Mouse (Mus musculus) heart, adult 2 months (tissue): ENCODE data around the gene Slc30a6. TPM values are rescaled to one million over a fixed set of nuclear protein-coding genes. Genes with fewer than 3 reads are reported as not detected.
"Not testable (repeated sequence)": the region's sequence is repeated elsewhere in the genome, so short reads cannot be mapped to it uniquely, and the experiment has no call there.

Experiments
- DNase-seq, 2 experiments: peaks; one replicate each; pipeline ENCODE4 v3.0.0; 2021
- H3K27ac ChIP-seq: fragments of 200-600 bp; 2 replicates; pipeline ENCODE4 v1.8.1; 2022
- H3K27me3 ChIP-seq: fragments of 200-500 bp; 2 replicates; pipeline ENCODE4 v1.6.1; 2012; ENCODE audit warnings: mild to moderate bottlenecking, low read length, inconsistent platforms, mixed read lengths; ENCODE audit not compliant: control insufficient read depth, insufficient read depth
- H3K36me3 ChIP-seq: fragments of 200-500 bp; 2 replicates; pipeline ENCODE4 v1.6.1; 2012; ENCODE audit warnings: low read length, inconsistent platforms; ENCODE audit not compliant: control insufficient read depth, insufficient read depth
- H3K4me1 ChIP-seq: fragments of 200-500 bp; 2 replicates; pipeline ENCODE4 v1.6.1; 2011; ENCODE audit warnings: low read length; ENCODE audit not compliant: control insufficient read depth, insufficient read depth
- H3K4me3 ChIP-seq: fragments of 200-600 bp; 2 replicates; pipeline ENCODE4 v1.8.1; 2022
- H3K79me2 ChIP-seq: fragments of 200-500 bp; replicated peaks from 2 replicates; pipeline ENCODE4 v1.6.1; 2012; ENCODE audit warnings: mild to moderate bottlenecking, inconsistent platforms, low read length, moderate library complexity, mixed read lengths; ENCODE audit not compliant: control insufficient read depth, insufficient read depth
- H3K9ac ChIP-seq: fragments of 200-500 bp; 2 replicates; pipeline ENCODE4 v1.6.1; 2012; ENCODE audit warnings: low read depth, mild to moderate bottlenecking, control low read depth, inconsistent platforms, low read length, mixed read lengths
- CTCF ChIP-seq: fragments of 200-600 bp; IDR thresholded peaks from 2 replicates; pipeline ENCODE4 v1.8.1; 2022; ENCODE audit warnings: antibody characterized with exemption, mild to moderate bottlenecking, moderate library complexity
- EP300 ChIP-seq: fragments of 200-500 bp; IDR thresholded peaks from 2 replicates; pipeline ENCODE4 v1.6.1; 2011; ENCODE audit warnings: low read depth, low read length, control low read depth; ENCODE audit not compliant: insufficient read depth
- POLR2A ChIP-seq: fragments of 200-500 bp; IDR thresholded peaks from 2 replicates; pipeline ENCODE4 v1.6.1; 2011; ENCODE audit warnings: mild to moderate bottlenecking, low read depth, low read length, control low read depth; ENCODE audit not compliant: insufficient read depth
- WGBS: fragments of 180-500 bp; shearing (Covaris S2); methylation state at CpG from one replicate; pipeline ENCODE4 v1.1.7; 2018; 5-methylcytosine and 5-hydroxymethylcytosine counted together
- intact Hi-C: fragments of 180-260 bp; cut with DNase I; formaldehyde crosslinking; loops from one replicate; pipeline ENCODE4 v1.15.1; 2025
- polyA plus RNA-seq: library from polyadenylated mRNA; depleted of rRNA; stranded (reverse); fragments of >200 nt; gene quantifications from 2 replicates; pipeline ENCODE4 v1.2.3, GENCODE M21; 2012; rRNA removed
- total RNA-seq, 2 experiments: library from RNA; stranded (reverse); gene quantifications; 2 replicates each; pipeline ENCODE4 v1.2.3; 2021

Gene Slc30a6
- total and polyA plus RNA-seq, 3 experiments, result 9.2 to 14.6 (median 9.5) TPM

GRCm38 (mm10) chr17:74463510-74463909 lies 68.1 kb downstream of the Slc30a6 start:
- TF ChIP-seq CTCF (no peak), POLR2A (no peak), EP300 (no peak)
- no peak for DNase-seq
- H3K79me2 ChIP-seq, result no peaks in the 10 kb centered on the region

GRCm38 (mm10) chr17:74467981-74468380 lies 72.6 kb downstream of the Slc30a6 start:
- DNase-seq, intact Hi-C loops: not testable (repeated sequence)
- WGBS, result 79% methylated on average over 2 of the region's 2 CpGs

More at GRCm38 (mm10) chr17:74463510-74463909, 68.1 kb downstream of the Slc30a6 start:
- no peak overlapping the region for H3K27ac ChIP-seq
- H3K4me3 ChIP-seq, result no peak overlapping the region
- no peaks in the 10 kb centered on the region for H3K4me1 ChIP-seq
- H3K27me3 ChIP-seq, result no peaks in the 10 kb centered on the region
- intact Hi-C loops, result no loop called here
- H3K36me3 ChIP-seq, result no peaks in the 10 kb centered on the region
- H3K9ac ChIP-seq, result no peak overlapping the region

GRCm38 (mm10) chr17:74470133-74470532 lies 74.7 kb downstream of the Slc30a6 start:
- intact Hi-C loops, DNase-seq, H3K27me3 ChIP-seq, H3K36me3 ChIP-seq, H3K27ac ChIP-seq, H3K79me2 ChIP-seq, H3K4me3 ChIP-seq, H3K9ac ChIP-seq, H3K4me1 ChIP-seq: not testable (repeated sequence)
- WGBS, result 80% methylated on average over 6 of the region's 6 CpGs

More at GRCm38 (mm10) chr17:74467981-74468380, 72.6 kb downstream of the Slc30a6 start:
- not testable (repeated sequence) for H3K9ac ChIP-seq, H3K4me3 ChIP-seq, H3K4me1 ChIP-seq, H3K79me2 ChIP-seq, H3K36me3 ChIP-seq, H3K27ac ChIP-seq, H3K27me3 ChIP-seq

Other genes with a start within 250 kb of the Slc30a6 start
- gene Memo1, start 100.1 kb upstream of the Slc30a6 start, total RNA-seq, result 10 to 100 TPM; 56.7 to 66.7 TPM
- 70.8 and 77.6 TPM in 2 replicates for gene Memo1, start 100.1 kb upstream of the Slc30a6 start, polyA plus RNA-seq
- 10 to 100 TPM; 39.5 to 47.3 TPM for gene Dpy30, start 71.7 kb upstream of the Slc30a6 start, total RNA-seq
- gene Dpy30, start 71.7 kb upstream of the Slc30a6 start, polyA plus RNA-seq, result 34.6 and 47.3 TPM in 2 replicates
- gene Spast, start 56.6 kb upstream of the Slc30a6 start, total RNA-seq, result 10 to 100 TPM; 29.2 to 33.5 TPM
- 4.2 and 8.3 TPM in 2 replicates for gene Spast, start 56.6 kb upstream of the Slc30a6 start, polyA plus RNA-seq
- gene Nlrc4, start 63.5 kb downstream of the Slc30a6 start, total RNA-seq, result under 1 TPM; 0.27 to 0.39 TPM
- 0.12 and 0.23 TPM in 2 replicates for gene Nlrc4, start 63.5 kb downstream of the Slc30a6 start, polyA plus RNA-seq
- gene Yipf4, start 93.9 kb downstream of the Slc30a6 start, total RNA-seq, result 10 to 100 TPM; 65.9 to 71.1 TPM
- gene Yipf4, start 93.9 kb downstream of the Slc30a6 start, polyA plus RNA-seq, result 14.6 and 30.2 TPM in 2 replicates
- 10 to 100 TPM; 60.5 to 65.9 TPM for gene Birc6, start 132.7 kb downstream of the Slc30a6 start, total RNA-seq
- 42.7 and 65.6 TPM in 2 replicates for gene Birc6, start 132.7 kb downstream of the Slc30a6 start, polyA plus RNA-seq